Mouse (Mus musculus): ENCODE data around the gene Spc25. TPM values are rescaled to one million over a fixed set of nuclear protein-coding genes. Genes with fewer than 3 reads are reported as not detected.

Gene Spc25
- polyA plus RNA-seq, 1 experiment = not detected

GRCm38 (mm10) chr2:69156283-69156682, 49.7 kb downstream of the Spc25 start:
- TF ChIP-seq CTCF (IDR thresholded peaks at IDR 0.05; ENCODE audit: insufficient read depth, low read depth, low read length) (no peak), POLR2A (IDR thresholded peaks at IDR 0.05; ENCODE audit: insufficient read depth, low read depth, low read length) (no peak)
- Histone ChIP-seq H3K4me3 (ENCODE audit: insufficient read depth, low read depth, low read length) (no peak overlapping the region), H3K27ac (ENCODE audit: insufficient read depth, low read depth, low read length) (no peak overlapping the region), H3K4me1 (ENCODE audit: control insufficient read depth, insufficient read depth, low read length) (no peaks in the 10 kb centered on the region)
- 72% methylated on average over 7 of the region's 7 CpGs for WGBS

- TF ChIP-seq POLR2A (IDR thresholded peaks at IDR 0.05; ENCODE audit: insufficient read depth, low read depth, low read length) = no peak
- no peak for TF ChIP-seq CTCF (IDR thresholded peaks at IDR 0.05; ENCODE audit: insufficient read depth, low read depth, low read length)
- no peak overlapping the region for H3K27ac ChIP-seq (ENCODE audit: insufficient read depth, low read depth, low read length)
- H3K4me3 ChIP-seq (ENCODE audit: insufficient read depth, low read depth, low read length) = no peak overlapping the region
- WGBS = 84% methylated on average over 3 of the region's 3 CpGs
- no peaks in the 10 kb centered on the region for H3K4me1 ChIP-seq (ENCODE audit: control insufficient read depth, insufficient read depth, low read length)
Observed at GRCm38 (mm10) chr2:69155861-69156260, 50.1 kb downstream of the Spc25 start.

GRCm38 (mm10) chr2:69150841-69151240, 55.2 kb downstream of the Spc25 start:
- Histone ChIP-seq H3K4me3 (ENCODE audit: insufficient read depth, low read depth, low read length) (no peak overlapping the region), H3K27ac (ENCODE audit: insufficient read depth, low read depth, low read length) (no peak overlapping the region), H3K4me1 (ENCODE audit: control insufficient read depth, insufficient read depth, low read length) (no peaks in the 10 kb centered on the region)
- TF ChIP-seq POLR2A (IDR thresholded peaks at IDR 0.05; ENCODE audit: insufficient read depth, low read depth, low read length) (no peak), CTCF (IDR thresholded peaks at IDR 0.05; ENCODE audit: insufficient read depth, low read depth, low read length) (no peak)
- WGBS = 69% methylated on average over 5 of the region's 5 CpGs

DNA sequence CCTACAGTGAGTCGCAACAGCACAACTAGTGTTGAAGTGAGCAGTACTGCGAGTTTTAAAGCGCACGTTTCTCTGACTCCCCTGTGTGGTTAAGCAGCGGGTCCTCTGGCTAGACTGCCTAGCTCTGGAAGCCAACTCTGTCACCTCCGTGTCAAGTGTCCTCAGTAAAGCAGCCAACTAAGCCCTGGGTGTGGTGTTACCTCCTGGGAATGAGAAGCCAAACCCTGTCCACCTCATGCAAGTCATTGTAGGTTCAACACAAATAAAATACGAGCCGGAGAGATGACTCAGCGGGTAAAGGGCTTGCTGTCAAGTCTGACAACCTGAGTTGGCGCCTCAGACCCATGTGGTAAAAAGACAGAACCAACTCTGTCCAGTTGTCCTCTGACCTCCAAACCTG, 56.8 kb downstream of the Spc25 start:
- Histone ChIP-seq H3K27ac (ENCODE audit: insufficient read depth, low read depth, low read length) (no peak overlapping the region), H3K4me1 (ENCODE audit: control insufficient read depth, insufficient read depth, low read length) (no peaks in the 10 kb centered on the region), H3K4me3 (ENCODE audit: insufficient read depth, low read depth, low read length) (no peak overlapping the region)
- WGBS = 92% methylated on average over 10 of the region's 10 CpGs
- TF ChIP-seq CTCF (IDR thresholded peaks at IDR 0.05; ENCODE audit: insufficient read depth, low read depth, low read length) = no peak
- no peak for TF ChIP-seq POLR2A (IDR thresholded peaks at IDR 0.05; ENCODE audit: insufficient read depth, low read depth, low read length)

- WGBS = 55% methylated on average over 3 of the region's 3 CpGs
- no peak for TF ChIP-seq POLR2A (IDR thresholded peaks at IDR 0.05; ENCODE audit: insufficient read depth, low read depth, low read length)
- H3K27ac ChIP-seq (ENCODE audit: insufficient read depth, low read depth, low read length) = no peak overlapping the region
- no peaks in the 10 kb centered on the region for H3K4me1 ChIP-seq (ENCODE audit: control insufficient read depth, insufficient read depth, low read length)
- H3K4me3 ChIP-seq (ENCODE audit: insufficient read depth, low read depth, low read length) = no peak overlapping the region
Observed at GRCm38 (mm10) chr2:69148691-69149090, 57.3 kb downstream of the Spc25 start.

Other genes with a start within 250 kb of the Spc25 start
- gene Nostrin, start 70.4 kb downstream of the Spc25 start, polyA plus RNA-seq (2012; ENCODE audit: insufficient read depth, insufficient read length, low replicate concordance, missing spikeins) = not detected in 2 replicates
- not detected in 2 replicates for gene G6pc2, start 4.9 kb upstream of the Spc25 start, polyA plus RNA-seq (2012; ENCODE audit: insufficient read depth, insufficient read length, low replicate concordance, missing spikeins)
- not detected in 2 replicates for gene Abcb11, start 136.4 kb upstream of the Spc25 start, polyA plus RNA-seq (2012; ENCODE audit: insufficient read depth, insufficient read length, low replicate concordance, missing spikeins)
- not detected in 2 replicates for gene Dhrs9, start 174.3 kb upstream of the Spc25 start, polyA plus RNA-seq (2012; ENCODE audit: insufficient read depth, insufficient read length, low replicate concordance, missing spikeins)